Mouse (Mus musculus): ENCODE data around the gene Pet2.

Gene Pet2

DNA sequence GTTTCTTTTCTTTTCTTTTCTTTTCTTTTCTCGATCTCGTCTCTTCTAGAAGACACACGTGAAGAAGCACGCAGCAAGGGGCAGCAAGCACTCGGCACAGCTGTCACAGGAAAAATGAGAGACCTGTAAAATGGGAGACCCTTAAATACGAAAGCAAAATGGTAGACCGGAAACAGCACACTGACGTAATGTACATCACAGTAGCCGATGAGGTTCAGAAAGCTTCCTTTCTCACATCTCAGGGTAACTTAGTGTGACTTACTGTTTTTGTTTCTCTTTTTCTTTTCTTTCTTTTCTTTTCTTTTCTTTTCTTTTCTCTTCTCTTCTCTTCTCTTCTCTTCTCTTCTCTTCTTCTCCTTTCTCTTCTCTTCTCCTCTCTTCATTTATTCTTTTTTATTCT lies at the start of gene Pet2:
Gene Pet2 (minus strand): TSS at position 101 of the 400 bp plus-strand sequence.
- no peak for DNase-seq (ENCODE audit: low spot score)
